Mouse (Mus musculus) ES-E14 (cell line): ENCODE results near the gene Atf3.

Source experiments
- CHD2 ChIP-seq: IDR thresholded peaks from 2 replicates; pipeline ENCODE4 v1.6.1; 2014; ENCODE audit warnings: mild to moderate bottlenecking, low read depth, low read length, inconsistent platforms
- HCFC1 ChIP-seq: IDR thresholded peaks from 2 replicates; pipeline ENCODE4 v1.6.1; 2012; ENCODE audit warnings: low read length, inconsistent platforms, borderline replicate concordance; ENCODE audit not compliant: insufficient read depth
- MAFK ChIP-seq: IDR thresholded peaks from 2 replicates; pipeline ENCODE4 v1.6.1; 2014; ENCODE audit warnings: mild to moderate bottlenecking, low read depth, low read length, inconsistent platforms; ENCODE audit not compliant: insufficient read depth
- ZNF384 ChIP-seq: IDR thresholded peaks from 2 replicates; pipeline ENCODE4 v1.6.1; 2012; ENCODE audit warnings: low read depth, low read length, inconsistent platforms

DNA sequence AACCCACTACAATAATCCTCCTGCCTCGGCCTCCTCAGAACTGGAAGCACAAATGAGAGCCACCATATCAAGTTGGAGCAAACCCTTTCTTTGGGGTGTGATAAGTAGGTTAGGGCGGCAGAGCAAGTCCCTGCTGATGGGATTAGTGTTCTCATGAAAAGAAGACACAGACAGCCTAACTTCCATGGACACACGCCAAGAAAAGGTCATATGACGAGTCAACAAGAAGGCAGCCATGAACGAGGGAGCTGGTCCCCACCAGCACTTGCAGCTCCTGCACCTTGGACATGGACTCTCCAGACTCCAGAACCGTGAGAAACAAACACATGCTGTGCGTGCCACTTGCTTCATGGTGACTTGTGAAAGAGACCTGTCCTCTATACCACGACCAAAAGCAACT lies 2.7 kb upstream of the Atf3 start:
- TF ChIP-seq CHD2 = no peak
- no peak for TF ChIP-seq MAFK
- no peak for TF ChIP-seq HCFC1
- TF ChIP-seq ZNF384 = no peak
